Mouse (Mus musculus) mouse trophoblast stem cell (cell line): ENCODE measurements at regions not wholly inside any gene's neighbourhood (a gene's known extent, or its start where the extent isn't known, plus 50 kb on each side); places are given as distances from the start of the nearest gene placed in this dataset.

ENCODE experiments used
- in situ Hi-C, 2 experiments: fragments of 300-500 bp; cut with MseI, MboI; formaldehyde crosslinking; loops; 2 replicates in 1 of 2; 3 replicates in 1 of 2; pipeline ENCODE4 v1.15.1; 2025

DNA sequence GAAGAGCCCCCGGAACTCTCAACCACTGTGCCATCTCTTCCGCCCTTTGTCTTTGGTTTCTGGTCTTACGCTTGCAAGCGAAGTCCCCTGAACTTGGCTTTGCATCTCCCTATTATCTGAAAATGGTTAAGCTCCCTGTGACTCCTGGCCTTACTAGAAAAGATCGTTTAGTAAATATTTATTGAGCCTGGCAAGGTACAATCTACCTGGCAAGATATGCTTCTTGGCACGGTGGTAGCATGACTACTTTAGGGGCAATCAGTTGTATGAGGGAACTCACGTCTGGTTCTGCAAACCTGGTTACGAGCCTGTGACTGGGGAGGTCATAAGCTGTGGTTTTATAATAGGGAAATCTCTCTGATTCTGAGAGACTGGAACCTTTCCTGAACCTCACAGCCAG is 103.4 kb upstream of the Hnrnpa3 start:
- in situ Hi-C loops = no loop called here

- in situ Hi-C loops = no loop called here
Measured at GRCm38 (mm10) chr2:75556744-75557143, 102.3 kb upstream of the Hnrnpa3 start.

GRCm38 (mm10) chr2:75557392-75557791 is 101.7 kb upstream of the Hnrnpa3 start:
- in situ Hi-C loops = no loop called here

- in situ Hi-C loops = no loop called here
Measured at GRCm38 (mm10) chr2:75559920-75560319, 99.1 kb upstream of the Hnrnpa3 start.

DNA sequence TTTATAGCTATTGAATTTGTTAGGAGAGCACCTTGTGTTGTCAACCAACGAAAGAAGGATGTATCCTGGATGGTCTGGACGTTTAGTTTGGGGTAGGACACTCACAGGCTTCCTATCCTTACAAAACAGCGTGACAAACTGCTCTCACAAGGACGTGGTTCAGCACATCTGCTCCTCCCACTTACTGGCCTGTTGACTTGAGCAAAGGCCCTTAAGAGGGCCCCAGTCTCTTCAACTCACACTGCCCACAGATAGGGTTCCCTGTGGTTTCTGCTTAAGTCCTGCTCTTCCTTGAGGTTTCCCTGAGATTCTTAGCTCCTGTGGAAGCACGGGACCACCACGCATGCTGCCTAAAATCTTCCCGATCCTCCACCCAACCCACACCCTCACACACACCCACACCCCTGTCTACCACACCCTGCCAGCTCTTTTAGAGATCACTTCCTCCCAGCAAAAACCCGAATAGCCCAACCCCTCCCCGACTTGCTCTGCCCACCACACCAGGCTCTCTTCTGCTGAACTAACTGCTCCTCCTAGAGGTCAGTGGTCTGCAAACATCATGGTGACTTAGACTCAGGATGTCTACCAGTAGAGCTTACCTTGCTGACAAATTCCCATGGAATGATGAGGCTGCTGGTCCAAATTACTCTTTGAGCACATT is 95.7 kb upstream of the Hnrnpa3 start:
- in situ Hi-C loops = no loop called here

DNA sequence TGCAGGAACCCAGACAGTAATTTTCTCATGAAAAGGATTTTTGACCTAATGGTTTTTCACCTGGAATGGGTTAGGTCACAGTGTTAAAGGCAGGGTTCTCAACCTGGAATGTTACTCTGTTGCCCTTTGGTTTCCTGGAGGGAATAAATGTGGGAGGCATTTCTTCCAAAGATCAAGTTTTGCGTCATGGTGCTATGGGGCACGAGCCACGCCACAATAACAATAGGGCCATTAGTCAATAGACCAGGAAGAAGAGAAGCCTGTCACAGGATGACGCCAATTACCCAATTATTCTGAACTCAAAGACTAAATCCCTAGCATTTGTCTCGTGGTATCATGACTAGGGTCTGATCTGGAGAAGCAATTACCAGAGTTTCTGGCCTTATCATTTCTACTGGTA is 94.3 kb upstream of the Hnrnpa3 start:
- in situ Hi-C loops = no loop called here

GRCm38 (mm10) chr2:75567131-75567530 is 91.9 kb upstream of the Hnrnpa3 start:
- in situ Hi-C loops = no loop called here

DNA sequence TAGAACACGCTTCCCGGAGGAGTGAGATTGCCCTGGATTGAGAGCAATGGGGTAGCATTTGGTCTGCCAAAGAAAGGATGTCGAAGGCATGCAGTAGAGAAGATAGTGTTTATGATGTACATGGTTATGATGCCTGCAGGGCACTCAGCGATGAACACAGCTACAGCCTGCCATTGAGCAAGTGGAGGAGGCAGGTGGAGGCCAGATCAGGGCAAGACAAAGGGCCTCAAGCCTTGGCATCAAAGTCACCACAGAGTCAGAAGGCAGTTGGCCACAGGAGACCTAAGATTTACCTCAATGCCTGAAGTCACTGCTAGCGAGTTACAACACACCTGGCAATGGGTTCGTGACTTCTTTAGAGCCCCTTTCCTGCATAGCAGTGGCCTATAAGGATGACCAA is 89.3 kb upstream of the Hnrnpa3 start:
- in situ Hi-C loops = no loop called here

GRCm38 (mm10) chr2:75570246-75570645 is 88.8 kb upstream of the Hnrnpa3 start:
- in situ Hi-C loops = no loop called here

DNA sequence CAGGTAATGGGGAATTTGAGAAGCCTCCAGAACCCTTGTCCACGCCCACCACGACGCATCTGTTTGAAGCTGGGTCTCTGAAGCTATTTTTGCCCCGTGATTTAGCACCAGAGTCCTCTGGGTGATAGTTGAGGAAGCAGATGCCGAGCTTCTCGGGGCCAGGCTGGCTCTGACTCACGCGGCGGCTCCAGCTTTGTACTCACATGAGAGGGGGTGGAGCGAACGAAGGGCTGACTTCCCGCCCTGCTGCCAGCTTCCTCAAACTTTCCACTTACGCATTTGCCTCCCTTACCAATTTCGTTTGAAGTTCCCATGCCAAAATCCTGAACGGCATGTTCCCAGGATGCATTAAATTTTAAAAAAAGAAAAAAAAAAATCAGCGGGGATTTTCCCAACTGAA is 74.1 kb upstream of the Hnrnpa3 start:
- in situ Hi-C loops = loop anchor here (10.0 to 25.0 kb wide), 4 partner anchors 260 to 873 kb away; partner anchors contain the start of genes Hoxd3 (in 2 of the 2), Hoxd4 (in 2 of the 2) and Hoxd8 (in 2 of the 2)

- in situ Hi-C loops = loop anchor here (10.0 to 25.0 kb wide), 4 partner anchors 264 to 876 kb away; partner anchors contain the start of genes Hoxd3 (in 2 of the 2), Hoxd4 (in 2 of the 2) and Hoxd8 (in 2 of the 2)
Measured at GRCm38 (mm10) chr2:75588572-75588971, 70.5 kb upstream of the Hnrnpa3 start.

- in situ Hi-C loops = loop anchor here (10.0 to 25.0 kb wide), 4 partner anchors 265 to 877 kb away; partner anchors contain the start of genes Hoxd3 (in 2 of the 2), Hoxd4 (in 2 of the 2) and Hoxd8 (in 2 of the 2)
Measured at GRCm38 (mm10) chr2:75589452-75589851, 69.6 kb upstream of the Hnrnpa3 start.

DNA sequence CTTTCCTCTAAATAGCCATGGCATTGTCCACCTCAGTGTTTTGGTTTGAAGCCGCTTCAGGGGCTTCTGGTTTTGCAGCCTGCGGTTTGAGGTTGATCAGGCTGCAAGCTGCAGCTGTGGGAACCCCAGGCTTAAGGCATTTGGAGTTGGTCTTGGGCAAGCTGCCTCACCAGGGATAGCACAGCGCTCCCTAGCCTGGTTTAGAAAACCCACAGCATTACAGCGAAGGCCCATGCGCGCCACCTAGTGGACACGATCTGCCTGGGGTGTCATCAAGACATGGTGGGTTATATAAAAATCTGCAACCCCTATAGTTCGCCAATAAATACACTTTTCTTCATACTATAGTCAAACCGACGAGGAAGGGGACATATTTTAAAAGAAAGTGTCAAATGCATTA is 68.9 kb upstream of the Hnrnpa3 start:
- in situ Hi-C loops = loop anchor here (25.0 kb wide), 2 partner anchors 428 to 878 kb away; partner anchors contain the start of genes Hoxd3 (in 2 of the 2), Hoxd4 (in 2 of the 2) and Hoxd8 (in 2 of the 2)

GRCm38 (mm10) chr2:75600511-75600910 is 58.5 kb upstream of the Hnrnpa3 start:
- in situ Hi-C loops = loop anchor here in 1 of 2 experiments (10.0 kb wide), 1 partner anchor 54 kb away; the partner anchor contains the start of gene Hnrnpa3

DNA sequence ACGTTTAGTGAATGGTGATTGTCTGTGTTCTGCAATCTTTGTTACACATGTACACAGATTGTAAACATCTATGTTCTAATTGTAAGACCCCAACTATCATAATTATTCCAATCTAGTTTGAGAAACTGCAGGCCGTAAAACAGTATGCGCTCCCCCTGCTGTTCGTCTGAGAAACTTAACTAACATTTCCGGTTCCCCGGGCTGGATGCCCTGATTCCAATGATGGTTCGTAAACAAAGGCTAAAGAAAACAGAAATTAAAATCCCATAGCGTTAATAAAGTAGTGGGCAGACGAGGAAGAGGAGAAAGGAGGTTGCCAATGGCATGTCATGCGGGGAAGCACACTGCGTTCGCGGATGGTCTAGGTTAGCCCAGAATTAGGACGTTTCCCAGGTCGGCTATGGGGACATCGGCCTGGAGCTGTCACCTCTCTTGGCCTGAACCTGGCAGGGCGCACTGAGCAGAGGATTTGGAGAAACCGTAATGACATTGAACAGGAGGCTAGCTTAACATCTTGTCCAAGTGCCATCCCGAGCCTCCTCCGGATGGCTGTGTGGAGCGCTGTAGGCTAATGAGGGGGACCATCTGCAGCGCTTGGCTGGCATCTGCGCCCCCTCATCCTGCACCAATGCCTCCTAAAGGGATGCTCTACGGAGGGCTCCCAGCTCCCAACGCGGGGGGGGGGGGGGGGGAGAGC is 55.7 kb upstream of the Hnrnpa3 start:
- in situ Hi-C loops = loop anchor here in 1 of 2 experiments (10.0 kb wide), 1 partner anchor 51 kb away; the partner anchor contains the start of gene Hnrnpa3

DNA sequence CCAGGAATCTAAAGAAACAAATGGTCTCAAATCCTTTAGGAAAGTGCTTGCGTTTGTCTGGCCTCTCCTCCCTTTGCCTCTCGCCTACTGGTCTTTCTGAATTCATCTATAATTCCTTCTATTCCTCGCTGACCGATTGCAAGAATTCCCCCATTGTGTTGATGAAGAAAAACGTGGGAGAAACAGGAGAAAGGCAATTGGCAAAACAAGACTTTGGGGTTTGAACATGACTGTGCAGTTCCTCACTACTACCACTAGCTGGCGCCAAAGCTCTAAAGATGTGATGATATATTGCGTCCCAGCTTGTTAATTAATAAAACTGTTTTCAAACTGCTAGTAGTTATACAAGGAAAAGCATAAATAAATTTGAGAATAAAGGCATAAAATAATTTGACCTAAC is 53.4 kb upstream of the Hnrnpa3 start:
- in situ Hi-C loops = loop anchor here (5.0 to 10.0 kb wide), 2 partner anchors 49 to 177 kb away; partner anchors contain the start of gene Hnrnpa3 (in 1 of the 2)

- in situ Hi-C loops = loop anchor here (5.0 to 10.0 kb wide), 2 partner anchors 48 to 175 kb away; partner anchors contain the start of gene Hnrnpa3 (in 1 of the 2)
Measured at GRCm38 (mm10) chr2:75607010-75607915, 51.8 kb upstream of the Hnrnpa3 start.

DNA sequence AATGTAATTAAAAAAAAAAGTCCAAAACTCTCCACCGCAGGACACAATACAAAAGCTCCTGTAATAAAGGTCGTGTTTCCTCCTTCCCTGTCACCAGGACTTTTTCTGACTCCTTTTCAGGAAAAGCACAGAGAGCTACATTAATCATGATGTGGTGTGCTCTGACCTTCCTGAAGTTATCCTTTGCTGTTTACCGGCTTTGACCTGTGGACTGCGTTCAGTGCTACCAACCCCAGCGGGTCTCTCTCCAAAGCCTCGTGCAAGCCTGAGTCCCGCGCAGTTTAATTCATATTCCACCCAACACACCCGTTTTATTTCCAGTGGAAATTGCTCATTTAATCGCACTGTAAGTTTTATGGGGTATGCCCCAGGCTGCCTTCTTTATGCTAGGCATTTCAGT is 51.1 kb upstream of the Hnrnpa3 start:
- in situ Hi-C loops = loop anchor here (5.0 to 10.0 kb wide), 2 partner anchors 47 to 174 kb away; partner anchors contain the start of gene Hnrnpa3 (in 1 of the 2)

DNA sequence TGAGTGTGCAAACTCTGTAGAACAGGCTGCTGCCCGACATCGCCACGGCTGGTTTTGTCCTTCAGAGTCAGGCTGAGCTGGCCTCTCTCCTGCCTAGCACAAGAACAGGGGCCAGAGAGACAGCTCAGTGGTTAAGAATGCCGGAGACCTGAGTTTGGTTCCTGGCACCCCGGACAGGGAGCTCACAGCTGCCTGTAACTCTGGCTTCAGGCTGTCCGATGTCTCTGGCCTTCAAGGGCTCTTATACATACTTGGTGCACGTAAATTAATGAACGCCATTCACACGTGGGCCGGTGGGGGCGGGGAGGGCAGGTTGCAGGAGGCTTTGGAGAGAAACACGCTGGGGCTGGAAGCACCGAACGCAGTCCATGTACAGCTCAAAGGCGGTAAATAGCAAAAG is 50.6 kb upstream of the Hnrnpa3 start:
- in situ Hi-C loops = loop anchor here (5.0 to 10.0 kb wide), 2 partner anchors 46 to 174 kb away; partner anchors contain the start of gene Hnrnpa3 (in 1 of the 2)

- in situ Hi-C loops = loop anchor here (5.0 to 10.0 kb wide), 2 partner anchors 45 to 173 kb away; partner anchors contain the start of gene Hnrnpa3 (in 1 of the 2)
Measured at GRCm38 (mm10) chr2:75609150-75609946, 49.7 kb upstream of the Hnrnpa3 start.
